Mouse (Mus musculus) urinary bladder, postnatal 14 days (tissue): ENCODE measurements around the gene 0610030E20Rik.
A peak's percentile ranks its signal among the peaks of the same experiment; 100 is the strongest.

ENCODE experiments used
- DNase-seq: peaks from one replicate; pipeline ENCODE4 v3.0.0; 2021; ENCODE audit warnings: low spot score

The 0610030E20Rik gene

GRCm38 (mm10) chr6:72370091-72370490 lies 23.0 kb downstream of the 0610030E20Rik start:
- DNase-seq: no peak

- DNase-seq: peak; percentile 44
Measured at GRCm38 (mm10) chr6:72371147-72371546, 24.0 kb downstream of the 0610030E20Rik start.

DNA sequence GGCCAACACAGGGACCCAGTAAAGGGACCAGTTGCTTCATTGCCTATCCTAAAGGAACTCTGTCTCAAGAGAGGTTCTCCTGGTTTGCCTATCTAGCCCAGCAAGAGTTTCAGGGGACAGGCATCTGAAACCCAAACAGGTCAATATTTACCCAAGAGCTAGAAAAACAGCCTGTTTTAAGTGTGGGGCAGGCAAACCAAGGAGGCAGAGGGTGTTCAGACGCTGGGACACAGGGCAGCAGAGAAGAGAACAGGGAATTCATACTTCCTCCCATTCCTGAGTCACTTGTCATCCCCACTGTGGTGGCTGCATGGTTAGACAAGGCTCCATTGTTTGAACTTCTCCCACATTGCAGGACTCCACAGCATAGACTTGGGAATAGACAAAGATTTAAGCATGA lies 24.5 kb downstream of the 0610030E20Rik start:
- no peak for DNase-seq

- no peak for DNase-seq
Measured at GRCm38 (mm10) chr6:72373184-72373583, 26.1 kb downstream of the 0610030E20Rik start.

- no peak for DNase-seq
Measured at GRCm38 (mm10) chr6:72374206-72374605, 27.1 kb downstream of the 0610030E20Rik start.

- no peak for DNase-seq
Measured at GRCm38 (mm10) chr6:72374820-72375563, 27.9 kb downstream of the 0610030E20Rik start.

DNA sequence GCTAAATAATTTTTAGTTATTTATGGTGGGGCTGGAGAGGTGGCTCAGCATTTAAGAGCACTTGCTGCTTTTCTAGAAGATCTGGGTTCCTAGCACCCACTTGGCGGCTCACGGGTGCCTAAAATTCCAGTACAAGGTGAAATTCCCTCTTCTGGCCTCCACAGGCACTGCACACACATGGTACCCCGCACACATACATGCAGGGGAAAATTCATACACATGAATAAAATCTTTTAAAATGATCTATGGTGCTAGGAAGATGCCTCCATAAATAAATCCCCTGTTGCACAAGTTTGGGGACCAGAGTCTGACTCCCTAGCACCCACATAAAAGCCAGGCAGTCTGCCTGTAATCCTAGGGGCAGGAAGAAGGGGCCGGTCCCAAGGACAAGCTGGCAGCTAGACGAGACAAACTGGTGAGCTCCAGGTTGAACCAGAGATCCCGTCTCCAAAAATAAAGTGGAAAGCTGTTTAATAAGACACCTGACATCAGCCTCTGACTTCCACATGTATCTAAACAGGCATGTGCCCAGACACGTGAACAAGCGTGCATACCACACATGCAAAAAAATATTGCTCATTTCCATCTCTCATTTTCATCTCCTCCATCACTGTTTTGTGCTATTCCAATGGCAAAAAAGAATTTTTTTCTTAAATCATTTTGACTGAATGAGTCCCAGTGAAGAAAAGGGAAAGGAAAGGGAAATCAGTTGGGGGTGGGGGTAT lies 31.6 kb downstream of the 0610030E20Rik start:
- no peak for DNase-seq

DNA sequence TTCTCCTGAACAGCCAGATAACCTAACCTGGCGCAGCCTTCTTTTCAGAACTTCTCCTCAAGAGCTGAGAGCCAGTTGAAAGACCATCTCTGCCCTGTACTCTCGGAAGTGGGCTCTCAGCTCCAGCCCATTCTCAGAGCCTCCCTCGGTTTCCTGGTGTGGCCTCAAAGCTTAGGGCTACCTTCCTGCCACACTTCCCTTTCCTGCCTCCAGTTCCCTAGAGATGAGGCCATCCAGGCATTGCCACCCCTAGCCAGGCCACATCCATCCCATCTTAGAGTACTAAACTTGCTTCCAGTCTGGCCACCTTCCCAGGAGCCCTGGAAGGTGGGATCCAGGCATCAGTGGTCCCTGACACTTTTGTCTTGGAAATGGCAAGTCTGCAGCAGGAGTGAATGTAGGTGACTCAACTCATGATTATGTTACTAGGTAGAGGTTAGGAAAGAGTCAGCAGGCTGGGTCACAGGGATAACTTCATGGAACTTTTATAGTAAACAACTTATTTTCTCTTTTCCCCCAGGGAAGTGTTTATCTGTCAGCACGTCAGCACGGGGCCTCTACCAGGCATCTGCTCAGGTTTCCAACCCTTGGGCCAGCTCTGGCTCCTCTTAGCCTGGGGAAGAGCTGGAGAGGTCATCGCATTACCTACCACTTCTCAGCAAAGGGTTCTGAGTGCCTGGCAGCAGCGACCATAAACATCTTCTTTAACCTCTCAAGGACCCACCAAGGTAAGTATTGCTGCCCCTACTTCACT lies 32.4 kb downstream of the 0610030E20Rik start:
- no peak for DNase-seq

- DNase-seq: peak; percentile 82
Measured at GRCm38 (mm10) chr6:72380131-72380770, 33.1 kb downstream of the 0610030E20Rik start, which contains the start of gene Vamp5. TSS of gene Vamp5 (minus strand) at chr6:72380468.

DNA sequence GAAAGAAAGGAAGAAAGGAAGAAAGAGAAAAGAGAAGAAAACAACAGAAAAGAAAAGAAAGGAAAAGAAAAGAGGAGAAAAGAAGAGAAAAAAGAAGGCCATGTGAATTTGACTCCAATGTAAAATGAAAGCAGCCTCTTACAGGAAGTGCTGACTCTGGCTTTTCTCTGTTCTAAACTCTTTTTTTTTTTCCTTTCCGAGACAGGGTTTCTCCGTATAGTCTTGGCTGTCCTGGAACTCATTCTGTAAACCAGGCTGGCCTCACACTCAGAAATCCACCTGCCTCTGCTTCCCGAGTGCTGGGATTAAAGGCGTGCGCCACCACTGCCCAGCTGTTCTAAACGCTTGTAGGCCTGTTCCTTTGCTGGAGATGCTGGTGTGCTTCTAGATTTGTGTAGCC lies 35.4 kb downstream of the 0610030E20Rik start:
- DNase-seq: no peak

DNA sequence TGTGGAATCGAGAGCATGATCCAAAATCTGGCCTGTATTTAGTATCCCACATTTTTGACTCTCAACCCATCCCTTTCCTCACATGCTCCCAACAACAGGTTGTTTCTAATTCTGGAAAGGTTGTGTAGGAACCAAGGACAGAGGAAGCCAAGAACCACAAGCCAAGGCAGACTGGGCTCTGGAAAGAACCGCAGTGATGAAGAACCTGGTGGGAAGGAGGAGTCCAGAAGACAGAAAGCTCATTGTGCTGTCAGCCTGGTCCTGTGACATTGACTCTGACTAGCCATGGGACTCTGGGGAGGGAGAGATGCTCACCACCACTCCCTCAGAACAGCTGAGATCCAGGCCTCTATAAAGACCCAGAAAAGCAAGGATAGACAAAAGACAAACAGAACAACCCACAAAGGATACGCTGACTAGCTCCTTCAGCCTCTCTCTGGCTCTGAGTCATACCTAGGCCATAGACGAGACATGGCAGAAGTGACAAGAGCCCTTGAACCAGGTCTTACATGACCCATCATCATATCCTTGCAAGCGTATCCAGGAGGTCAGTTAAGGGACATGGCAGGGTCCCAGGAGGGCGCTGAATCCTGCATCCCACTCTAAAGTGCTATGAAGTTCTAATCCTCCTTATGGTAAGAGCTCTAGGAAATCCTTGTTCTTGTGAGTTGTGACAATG lies 36.2 kb downstream of the 0610030E20Rik start:
- DNase-seq: no peak

GRCm38 (mm10) chr6:72383952-72384351 lies 36.8 kb downstream of the 0610030E20Rik start:
- DNase-seq: no peak

GRCm38 (mm10) chr6:72385258-72385657 lies 38.1 kb downstream of the 0610030E20Rik start:
- no peak for DNase-seq

DNA sequence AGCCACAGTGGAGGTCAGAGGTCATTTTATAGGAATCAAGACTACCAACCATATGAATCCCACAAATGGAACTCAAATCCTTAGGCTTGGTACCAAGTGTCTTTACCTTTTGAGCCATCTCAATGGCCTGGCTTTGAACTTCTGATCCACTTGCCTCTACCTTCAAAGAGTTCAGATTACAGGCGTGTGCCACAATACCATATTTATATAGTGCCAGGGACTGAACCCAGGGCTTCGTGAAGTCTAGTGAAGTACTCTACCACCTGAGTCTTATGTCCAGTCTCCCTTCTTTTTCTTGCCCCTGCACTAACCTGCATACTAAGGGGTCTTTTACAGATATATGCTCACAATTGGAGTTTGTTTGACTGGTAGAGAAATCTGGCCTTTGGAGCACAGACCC lies 39.4 kb downstream of the 0610030E20Rik start:
- DNase-seq: no peak

DNA sequence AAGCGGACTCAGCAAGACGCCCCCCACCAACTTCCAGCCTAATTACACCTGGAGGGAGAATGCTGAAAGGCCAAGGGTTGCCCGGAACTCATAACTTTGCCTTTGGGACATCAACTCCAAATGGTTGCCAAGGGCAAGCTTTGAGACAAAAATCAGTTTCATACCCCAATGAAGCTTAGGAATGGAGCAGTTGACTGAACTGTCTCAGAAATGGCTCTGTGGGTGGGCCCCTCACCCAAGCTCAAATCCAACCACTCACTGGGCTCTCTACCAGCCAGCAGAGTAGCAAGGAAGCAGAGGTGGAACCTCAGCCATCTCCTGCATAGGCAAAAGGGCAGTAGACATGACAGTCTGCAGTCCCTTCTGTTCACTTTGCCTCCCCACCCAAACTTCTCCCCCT lies 40.7 kb downstream of the 0610030E20Rik start:
- no peak for DNase-seq

DNA sequence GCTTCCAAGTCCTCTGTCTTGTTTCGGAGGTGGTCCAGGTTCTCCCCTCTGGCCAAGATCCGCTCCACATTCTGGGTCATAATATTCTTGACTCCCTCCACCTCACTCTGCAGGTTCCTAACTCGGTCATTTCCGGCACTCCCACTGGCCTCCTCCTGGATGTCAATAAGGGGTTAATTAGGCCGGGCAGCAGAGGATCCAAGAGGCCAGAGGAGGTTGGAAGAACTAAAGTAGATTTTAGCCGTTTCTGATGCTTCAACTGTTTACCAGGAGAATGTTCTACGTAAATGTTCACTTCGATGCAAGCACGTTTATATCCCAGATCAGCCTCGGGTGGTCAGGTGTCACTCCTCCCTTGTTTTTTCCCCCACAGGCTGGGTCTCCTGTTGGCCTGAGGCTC lies 41.1 kb downstream of the 0610030E20Rik start:
- DNase-seq: no peak

DNA sequence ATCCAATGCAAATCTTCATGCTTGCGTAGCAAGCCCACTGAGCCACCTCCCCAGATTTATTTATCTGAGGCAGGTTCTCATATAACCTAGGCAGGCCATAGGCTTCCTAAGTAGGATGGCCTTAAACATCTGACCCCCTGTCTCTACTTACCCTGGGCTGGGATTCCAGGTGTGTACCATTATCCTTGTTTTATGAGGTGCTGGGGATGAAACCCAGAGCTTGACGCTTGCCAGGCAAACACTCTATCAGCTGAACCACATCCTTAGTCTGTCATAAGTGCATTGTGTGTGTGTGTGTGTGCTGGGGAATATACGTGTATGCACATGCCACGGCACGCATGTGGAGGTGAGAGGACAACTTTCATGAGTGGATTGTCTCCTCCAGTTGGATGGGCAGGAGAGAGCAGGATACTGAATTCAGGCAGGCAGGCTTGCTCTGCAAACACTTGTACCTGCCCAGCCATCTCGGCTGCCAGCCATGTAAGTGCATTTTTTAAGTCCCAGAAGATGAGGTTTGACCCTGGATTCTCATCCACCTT lies 41.7 kb downstream of the 0610030E20Rik start:
- DNase-seq: no peak

- DNase-seq: no peak
Measured at GRCm38 (mm10) chr6:72389471-72389940, 42.4 kb downstream of the 0610030E20Rik start.

DNA sequence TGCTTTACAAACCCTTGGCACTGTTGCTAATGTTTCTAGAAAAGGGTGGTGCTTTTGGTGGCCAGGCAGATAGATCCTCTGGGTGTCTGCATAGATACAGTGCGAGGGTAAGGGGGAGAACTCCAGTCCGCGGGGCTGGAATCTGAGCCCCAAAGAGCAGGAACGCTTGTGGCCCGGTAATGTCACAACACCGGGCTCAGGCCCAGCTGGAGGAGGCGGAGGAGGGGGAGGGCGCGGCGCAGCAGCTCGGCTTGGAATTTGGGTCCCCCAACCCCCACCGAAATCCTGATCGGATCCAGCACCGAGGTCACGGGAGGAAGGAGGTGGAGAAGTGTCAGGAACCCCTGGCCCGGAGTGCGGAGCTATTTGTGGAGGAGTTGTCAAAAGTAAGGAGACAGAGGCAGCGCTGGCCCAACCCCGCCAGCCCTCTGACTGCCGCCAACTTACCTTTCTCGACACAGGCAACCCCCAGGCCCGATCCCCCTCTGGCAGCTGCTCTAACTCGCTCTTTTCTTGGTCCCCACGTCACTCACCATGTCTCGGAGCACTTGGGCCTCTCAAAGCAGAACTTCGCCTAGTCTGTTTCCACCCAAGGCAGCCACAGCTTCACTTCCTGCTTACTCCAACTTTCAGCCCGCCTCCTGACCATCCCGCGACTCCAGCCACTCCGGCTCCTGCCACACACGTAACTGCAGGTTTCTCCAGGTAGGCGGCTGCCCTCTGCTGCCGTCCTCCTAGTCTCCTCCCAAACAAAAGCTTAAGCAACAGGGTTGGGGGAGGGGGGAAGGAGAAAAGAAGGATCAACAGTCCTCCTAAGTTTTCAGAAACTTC lies 43.0 kb downstream of the 0610030E20Rik start, which contains the start of gene Vamp8:
Gene Vamp8 (minus strand): TSS at position 763 of the 831 bp plus-strand sequence.
- DNase-seq: peak; percentile 87
